Mouse (Mus musculus): Measurements from ENCODE around the gene Rnf207. TPM values are rescaled to one million over a fixed set of nuclear protein-coding genes. Genes with fewer than 3 reads are reported as not detected.

Rnf207 gene
- 5.1 and 6.9 TPM in 2 replicates for polyA plus RNA-seq (2015; fragmentation: Nextera tagmentation; extraction: Ambion mirVana)

GRCm38 (mm10) chr4:152318517-152319234, at the start of gene Rnf207:
TSS of gene Rnf207 (minus strand) at chr4:152318993.

GRCm38 (mm10) chr4:152338419-152339292, 19.9 kb upstream of the Rnf207 start, which contains the start of gene Chd5:
TSS of gene Chd5 (plus strand) at chr4:152338651.

GRCm38 (mm10) chr4:152325574-152326411, 7.0 kb upstream of the Rnf207 start, which contains the start of gene Rpl22:
TSS of gene Rpl22 (plus strand) at chr4:152325742.

GRCm38 (mm10) chr4:152296874-152297861, 21.6 kb downstream of the Rnf207 start, which contains the start of gene Icmt:
TSS of gene Icmt (plus strand) at chr4:152297227.

GRCm38 (mm10) chr4:152291562-152291961, 27.2 kb downstream of the Rnf207 start, which contains the start of gene Hes3:
TSS of gene Hes3 (minus strand) at chr4:152291662.

GRCm38 (mm10) chr4:152273621-152274236, 45.1 kb downstream of the Rnf207 start, which contains the start of gene Gpr153:
TSS of gene Gpr153 (plus strand) at chr4:152274232.

Other genes with a start within 250 kb of the Rnf207 start
- gene Plekhg5, start 246.5 kb downstream of the Rnf207 start, polyA plus RNA-seq (2015; fragmentation: Nextera tagmentation; extraction: Ambion mirVana), result 14.7 and 16.2 TPM in 2 replicates
- 0.79 and 0.90 TPM in 2 replicates for gene Tnfrsf25, start 203.1 kb downstream of the Rnf207 start, polyA plus RNA-seq (2015; fragmentation: Nextera tagmentation; extraction: Ambion mirVana)
- gene Espn, start 166.6 kb downstream of the Rnf207 start, polyA plus RNA-seq (2015; fragmentation: Nextera tagmentation; extraction: Ambion mirVana), result 1.7 and 2.7 TPM in 2 replicates
- not detected in 2 replicates for gene Hes2, start 160.1 kb downstream of the Rnf207 start, polyA plus RNA-seq (2015; fragmentation: Nextera tagmentation; extraction: Ambion mirVana)
- gene Acot7, start 140.9 kb downstream of the Rnf207 start, polyA plus RNA-seq (2015; fragmentation: Nextera tagmentation; extraction: Ambion mirVana), result 458 and 500 TPM in 2 replicates
- gene Gpr153, start 44.8 kb downstream of the Rnf207 start, polyA plus RNA-seq (2015; fragmentation: Nextera tagmentation; extraction: Ambion mirVana), result 30.5 and 31.0 TPM in 2 replicates
- gene Hes3, start 27.3 kb downstream of the Rnf207 start, polyA plus RNA-seq (2015; fragmentation: Nextera tagmentation; extraction: Ambion mirVana), result 0.40 and 0.48 TPM in 2 replicates
- 15.4 and 21.5 TPM in 2 replicates for gene Icmt, start 21.8 kb downstream of the Rnf207 start, polyA plus RNA-seq (2015; fragmentation: Nextera tagmentation; extraction: Ambion mirVana)
- gene Rpl22, start 6.7 kb upstream of the Rnf207 start, polyA plus RNA-seq (2015; fragmentation: Nextera tagmentation; extraction: Ambion mirVana), result 142 and 171 TPM in 2 replicates
- 63.4 and 67.5 TPM in 2 replicates for gene Chd5, start 19.7 kb upstream of the Rnf207 start, polyA plus RNA-seq (2015; fragmentation: Nextera tagmentation; extraction: Ambion mirVana)
- gene Nphp4, start 157.7 kb upstream of the Rnf207 start, polyA plus RNA-seq (2015; fragmentation: Nextera tagmentation; extraction: Ambion mirVana), result 3.6 and 4.8 TPM in 2 replicates
- gene Kcnab2, start 158.9 kb upstream of the Rnf207 start, polyA plus RNA-seq (2015; fragmentation: Nextera tagmentation; extraction: Ambion mirVana), result 37.4 and 37.8 TPM in 2 replicates

Data from neural tube, postnatal 0 days (tissue).